Comparison of ENCODE assay signal across 8 mouse cellular contexts in genomic region chr13:80883649-80884376, GRCm38 (mm10). TPM values are rescaled to one million over a fixed set of nuclear protein-coding genes. Genes with fewer than 3 reads are reported as not detected.
DNase-seq lines count a peak whose midpoint lies in the region; ATAC-seq lines count a peak whose summit lies in the region.

No protein-coding gene starts in this region.

- ATAC-seq in embryonic facial prominence, embryonic 15.5 days (ENCODE audit: insufficient number of reproducible peaks, low FRiP score, low TSS enrichment, low read depth): no peak
- ATAC-seq in intestine, embryonic 15.5 days: no peak

- DNase-seq in layer of hippocampus, adult 9-10 months (ENCODE audit: low spot score): peak; percentile 33
- DNase-seq in layer of hippocampus, postnatal 36 days: no peak
- peak; percentile 46 for DNase-seq in MEL-GATA-1-ER (ENCODE audit: extremely low read depth, low read depth)
- DNase-seq in midbrain, embryonic 10.5 days (ENCODE audit: low spot score): peak; percentile 32
- DNase-seq in frontal cortex, postnatal 10 days (ENCODE audit: low spot score in 2 of 2): no peak
- no peak for DNase-seq in cerebellum, adult 11 months

- WGBS in embryonic facial prominence, embryonic 15.5 days: under 1% methylated on average over 23 of the region's 23 CpGs
- under 1% methylated on average over 23 of the region's 23 CpGs for WGBS in intestine, embryonic 15.5 days
- WGBS in midbrain, embryonic 10.5 days: under 1% methylated on average over 23 of the region's 23 CpGs

- peak overlapping the region; percentile 71 for H3K4me3 ChIP-seq in embryonic facial prominence, embryonic 15.5 days (replicated peaks)
- H3K4me3 ChIP-seq in intestine, embryonic 15.5 days (replicated peaks): peak overlapping the region; percentile 76
- H3K4me3 ChIP-seq in midbrain, embryonic 10.5 days: peak overlapping the region; percentile 70

- H3K4me1 ChIP-seq in embryonic facial prominence, embryonic 15.5 days: peaks cover 4% of the 10 kb centered on the region; the same call in 1 of the 2 replicates
- H3K4me1 ChIP-seq in intestine, embryonic 15.5 days (replicated peaks): no peaks in the 10 kb centered on the region
- H3K4me1 ChIP-seq in midbrain, embryonic 10.5 days: peaks cover 12% of the 10 kb centered on the region

- no peaks in the 10 kb centered on the region for H3K27me3 ChIP-seq in embryonic facial prominence, embryonic 15.5 days
- H3K27me3 ChIP-seq in intestine, embryonic 15.5 days (replicated peaks): no peaks in the 10 kb centered on the region
- H3K27me3 ChIP-seq in midbrain, embryonic 10.5 days (ENCODE audit: low read depth, poor library complexity, severe bottlenecking): no peaks in the 10 kb centered on the region

- H3K4me2 ChIP-seq in embryonic facial prominence, embryonic 15.5 days (replicated peaks): peak overlapping the region; percentile 51
- H3K4me2 ChIP-seq in intestine, embryonic 15.5 days (replicated peaks): peak overlapping the region; percentile 57

- H3K27ac ChIP-seq in embryonic facial prominence, embryonic 15.5 days (replicated peaks): peak overlapping the region; percentile 100
- peak overlapping the region; percentile 100 for H3K27ac ChIP-seq in intestine, embryonic 15.5 days
- H3K27ac ChIP-seq in midbrain, embryonic 10.5 days (replicated peaks): peak overlapping the region; percentile 99

- H3K9ac ChIP-seq in embryonic facial prominence, embryonic 15.5 days: peak overlapping the region; percentile 96
- peak overlapping the region; percentile 59 for H3K9ac ChIP-seq in intestine, embryonic 15.5 days

- no peaks in the 10 kb centered on the region for H3K9me3 ChIP-seq in embryonic facial prominence, embryonic 15.5 days (replicated peaks)
- H3K9me3 ChIP-seq in intestine, embryonic 15.5 days: no peaks in the 10 kb centered on the region
- H3K9me3 ChIP-seq in midbrain, embryonic 10.5 days (replicated peaks): no peaks in the 10 kb centered on the region

- H3K36me3 ChIP-seq in embryonic facial prominence, embryonic 15.5 days: peaks cover 1% of the 10 kb centered on the region
- no peaks in the 10 kb centered on the region for H3K36me3 ChIP-seq in intestine, embryonic 15.5 days
- H3K36me3 ChIP-seq in midbrain, embryonic 10.5 days: peaks cover 14% of the 10 kb centered on the region

RNA-seq across cellular contexts. Expression of gene Arrdc3, which starts 0.6 kb away (rescaled TPM):
- 10 to 100 TPM; 42.8 to 46.5 TPM for total RNA-seq in layer of hippocampus, postnatal 36 days (2021)
- polyA plus RNA-seq in embryonic facial prominence, embryonic 15.5 days (2015; fragmentation: Nextera tagmentation; extraction: Ambion mirVana): 45.7 and 51.8 TPM in 2 replicates
- polyA plus RNA-seq in intestine, embryonic 15.5 days (2015; fragmentation: Nextera tagmentation; extraction: Ambion mirVana): 46.0 and 55.0 TPM in 2 replicates
- 40.0 and 47.5 TPM in 2 replicates for polyA plus RNA-seq in midbrain, embryonic 10.5 days (2016; fragmentation: Nextera tagmentation; extraction: Ambion mirVana)

Comparison
In these comparisons a context has a peak if more than half of its experiments do, and no peak if none do; other contexts are left out.
1. DNase-seq: peak in layer of hippocampus, adult 9-10 months (single experiment), MEL-GATA-1-ER (single experiment) and midbrain, embryonic 10.5 days (single experiment); none in layer of hippocampus, postnatal 36 days (0 of 2), frontal cortex, postnatal 10 days (0 of 2) and cerebellum, adult 11 months (single experiment).
2. Peak in every context shown above with its lines, with median percentiles within 50 percentile points of each other: H3K27ac ChIP-seq and H3K4me3 ChIP-seq.